12 mouse cellular contexts compared by ENCODE assay signal in genomic region chr11:86742605-86743004, GRCm38 (mm10). TPM values are rescaled to one million over a fixed set of nuclear protein-coding genes. Genes with fewer than 3 reads are reported as not detected.
A peak's percentile ranks its signal among the peaks of the same experiment; 100 is the strongest.
DNase-seq lines count a peak whose midpoint lies in the region; ATAC-seq and TF ChIP-seq lines count a peak whose summit lies in the region.
"Had no signal": no experiment of that assay in that cellular context is flagged by ENCODE, and none has a peak within 500 bp of the region (broad histone marks: within the 10 kb centered on the region; RNA-seq: fewer than 3 reads in every experiment).

No protein-coding gene starts in this region.

- H3K4me2 ChIP-seq in intestine, embryonic 15.5 days (replicated peaks): no peak overlapping the region
- H3K4me2 ChIP-seq in intestine, postnatal 0 days (replicated peaks; ENCODE audit: low read depth): no peak overlapping the region
- H3K4me2 ChIP-seq in myocyte (ENCODE audit: low read depth): peak overlapping the region; percentile 16
- H3K4me2 ChIP-seq: lung, embryonic 14.5 days; neural tube, embryonic 15.5 days had no signal

- no peaks in the 10 kb centered on the region for H3K9me3 ChIP-seq in intestine, embryonic 15.5 days
- no peaks in the 10 kb centered on the region for H3K9me3 ChIP-seq in intestine, postnatal 0 days (ENCODE audit: control insufficient read depth)
- no peaks in the 10 kb centered on the region for H3K9me3 ChIP-seq in embryonic facial prominence, embryonic 10.5 days
- H3K9me3 ChIP-seq: neural tube, embryonic 15.5 days had no signal

- WGBS in intestine, embryonic 15.5 days: 41% methylated on average over 2 of the region's 2 CpGs
- 22% methylated on average over 2 of the region's 2 CpGs for WGBS in intestine, postnatal 0 days
- WGBS in embryonic facial prominence, embryonic 10.5 days: 77% methylated on average over 2 of the region's 2 CpGs

- peaks cover 6% of the 10 kb centered on the region for H3K4me1 ChIP-seq in intestine, embryonic 15.5 days (replicated peaks)
- 0 out of 2 replicates have a peak, but pooled peaks cover 3% of the 10 kb centered on the region for H3K4me1 ChIP-seq in intestine, postnatal 0 days (replicated peaks; ENCODE audit: control insufficient read depth, insufficient read depth, low read length)
- no peaks in the 10 kb centered on the region for H3K4me1 ChIP-seq in embryonic facial prominence, embryonic 10.5 days

- H3K27me3 ChIP-seq in intestine, embryonic 15.5 days (replicated peaks): no peaks in the 10 kb centered on the region
- H3K27me3 ChIP-seq in intestine, postnatal 0 days (replicated peaks; ENCODE audit: control insufficient read depth, insufficient read depth, low read length): no peaks in the 10 kb centered on the region
- no peaks in the 10 kb centered on the region for H3K27me3 ChIP-seq in myocyte (ENCODE audit: control insufficient read depth, insufficient read depth, insufficient read length)
- no peaks in the 10 kb centered on the region for H3K27me3 ChIP-seq in embryonic facial prominence, embryonic 10.5 days (replicated peaks; ENCODE audit: low read depth, poor library complexity, severe bottlenecking)
- H3K27me3 ChIP-seq: neural tube, embryonic 15.5 days had no signal

- no peaks in the 10 kb centered on the region for H3K36me3 ChIP-seq in intestine, embryonic 15.5 days
- 0 out of 2 replicates have a peak, but pooled peaks cover 4% of the 10 kb centered on the region for H3K36me3 ChIP-seq in intestine, postnatal 0 days (ENCODE audit: control insufficient read depth, insufficient read depth)
- peaks cover 10% of the 10 kb centered on the region for H3K36me3 ChIP-seq in myocyte (ENCODE audit: control insufficient read depth, insufficient read depth)
- H3K36me3 ChIP-seq in embryonic facial prominence, embryonic 10.5 days (replicated peaks): peaks cover 8% of the 10 kb centered on the region
- H3K36me3 ChIP-seq: neural tube, embryonic 15.5 days had no signal

- no peak overlapping the region for H3K9ac ChIP-seq in intestine, embryonic 15.5 days
- H3K9ac ChIP-seq in intestine, postnatal 0 days (ENCODE audit: low read depth, low read length): no peak overlapping the region
- H3K9ac ChIP-seq: lung, embryonic 14.5 days; neural tube, embryonic 15.5 days had no signal

- no peak overlapping the region for H3K27ac ChIP-seq in intestine, embryonic 15.5 days
- no peak overlapping the region for H3K27ac ChIP-seq in intestine, postnatal 0 days (ENCODE audit: low read depth, low read length)
- H3K27ac ChIP-seq in embryonic facial prominence, embryonic 10.5 days (replicated peaks): no peak overlapping the region
- H3K27ac ChIP-seq: neural tube, embryonic 15.5 days had no signal

- H3K4me3 ChIP-seq in intestine, embryonic 15.5 days (replicated peaks): no peak overlapping the region
- no peak overlapping the region for H3K4me3 ChIP-seq in intestine, postnatal 0 days (ENCODE audit: low read depth, low read length)
- no peak overlapping the region for H3K4me3 ChIP-seq in myocyte
- H3K4me3 ChIP-seq in embryonic facial prominence, embryonic 10.5 days: no peak overlapping the region
- H3K4me3 ChIP-seq: neural tube, embryonic 15.5 days had no signal

- no peak for TF ChIP-seq CTCF in intestine, postnatal 0 days (IDR thresholded peaks at IDR 0.05; ENCODE audit: low read depth)

- H3ac ChIP-seq in myocyte (ENCODE audit: control insufficient read depth, insufficient read length): no peak overlapping the region

- H3K79me2 ChIP-seq in myocyte (ENCODE audit: control insufficient read depth, insufficient read depth): peaks cover 100% of the 10 kb centered on the region

- DNase-seq in c-Kit-negative CD71-positive TER-119-positive erythroid progenitor cells, embryonic 14.5 days (ENCODE audit: low read depth, low spot score): peak; percentile 92
- DNase-seq in kidney, adult 8-10 months: no peak
- no peak for DNase-seq in embryonic facial prominence, embryonic 10.5 days (ENCODE audit: low spot score)
- DNase-seq: lung, embryonic 14.5 days; right cerebral cortex, postnatal 25 days; thymus, postnatal 14 days had no signal

- no peak for TF ChIP-seq POLR2A in myocyte (IDR thresholded peaks at IDR 0.05; ENCODE audit: insufficient read length, low read depth)

- 0 out of 2 replicates have a peak, but pooled peaks have one; percentile 39 for ATAC-seq in intestine, embryonic 15.5 days
- ATAC-seq in intestine, postnatal 0 days: no peak
- peak; percentile 91 for ATAC-seq in erythroid progenitor cell, adult 5-6 weeks (replicated peaks; ENCODE audit: low FRiP score, poor library complexity, severe bottlenecking)
- ATAC-seq: midbrain, embryonic 16.5 days had no signal

TF ChIP-seq in myocyte, 11 proteins besides CTCF, POLR2A, EP300 and RAD21:
- TF ChIP-seq TCF3 (IDR thresholded peaks at IDR 0.05; ENCODE audit: insufficient read length, low read depth): no peak
- TF ChIP-seq POLR2AphosphoS2 (IDR thresholded peaks at IDR 0.05; ENCODE audit: insufficient read length, low read depth): no peak
- TF ChIP-seq E2F4 (IDR thresholded peaks at IDR 0.05; ENCODE audit: insufficient read depth): no peak
- TF ChIP-seq REST (IDR thresholded peaks at IDR 0.05; ENCODE audit: insufficient read depth, insufficient read length): no peak
- no peak for TF ChIP-seq TCF12 (IDR thresholded peaks at IDR 0.05; ENCODE audit: insufficient read depth, poor library complexity, severe bottlenecking)
- no peak for TF ChIP-seq SRF (IDR thresholded peaks at IDR 0.05; ENCODE audit: control insufficient read depth, insufficient read length, low read depth)
- peak in 1 of 3 experiments; percentile 60 for TF ChIP-seq MYOD1 (IDR thresholded peaks at IDR 0.05; ENCODE audit: control insufficient read depth in 1 of 3, insufficient read length in 2 of 3, low read depth in 2 of 3)
- TF ChIP-seq CEBPB (IDR thresholded peaks at IDR 0.05; ENCODE audit: insufficient read depth, poor library complexity, severe bottlenecking): no peak
- TF ChIP-seq MYOG (IDR thresholded peaks at IDR 0.05; ENCODE audit: control insufficient read depth in 1 of 3, insufficient read depth in 1 of 3, insufficient read length in 2 of 3, low read depth in 2 of 3): peak in 2 of 3 experiments; percentile 17 to 24

RNA-seq across cellular contexts. Expression of gene Cltc, which starts 14.8 kb away (rescaled TPM):
- polyA plus RNA-seq in intestine, embryonic 15.5 days (2015; fragmentation: Nextera tagmentation; extraction: Ambion mirVana): 134 and 135 TPM in 2 replicates
- 87.3 and 95.2 TPM in 2 replicates for polyA plus RNA-seq in intestine, postnatal 0 days (2015; fragmentation: Nextera tagmentation; extraction: Ambion mirVana)
- 369 and 390 TPM in 2 replicates for total RNA-seq in erythroid progenitor cell, adult 5-6 weeks (2015; ENCODE audit: low replicate concordance)
- total RNA-seq in erythroid progenitor cell, adult 5-6 weeks (2017; ENCODE audit: low replicate concordance): 282 and 302 TPM in 2 replicates
- 86.1 TPM for polyA plus RNA-seq in myocyte (2012; fragmentation: generic; extraction: Trizol)
- 132 and 137 TPM in 2 replicates for polyA plus RNA-seq in embryonic facial prominence, embryonic 10.5 days (2016; fragmentation: Nextera tagmentation; extraction: Ambion mirVana)

RNA-seq across cellular contexts. Expression of gene Ptrh2, which starts 58.8 kb away (rescaled TPM):
- 31.0 and 33.1 TPM in 2 replicates for polyA plus RNA-seq in intestine, embryonic 15.5 days (2015; fragmentation: Nextera tagmentation; extraction: Ambion mirVana)
- polyA plus RNA-seq in intestine, postnatal 0 days (2015; fragmentation: Nextera tagmentation; extraction: Ambion mirVana): 14.2 and 14.6 TPM in 2 replicates
- total RNA-seq in erythroid progenitor cell, adult 5-6 weeks (2015; ENCODE audit: low replicate concordance): 6.5 and 9.6 TPM in 2 replicates
- total RNA-seq in erythroid progenitor cell, adult 5-6 weeks (2017; ENCODE audit: low replicate concordance): 6.1 and 7.2 TPM in 2 replicates
- 22.6 TPM for polyA plus RNA-seq in myocyte (2012; fragmentation: generic; extraction: Trizol)
- polyA plus RNA-seq in embryonic facial prominence, embryonic 10.5 days (2016; fragmentation: Nextera tagmentation; extraction: Ambion mirVana): 44.5 and 46.8 TPM in 2 replicates

RNA-seq across cellular contexts. Expression of gene Vmp1, which starts 59.0 kb away (rescaled TPM):
- polyA plus RNA-seq in intestine, embryonic 15.5 days (2015; fragmentation: Nextera tagmentation; extraction: Ambion mirVana): 168 and 176 TPM in 2 replicates
- polyA plus RNA-seq in intestine, postnatal 0 days (2015; fragmentation: Nextera tagmentation; extraction: Ambion mirVana): 387 and 408 TPM in 2 replicates
- 113 and 179 TPM in 2 replicates for total RNA-seq in erythroid progenitor cell, adult 5-6 weeks (2015; ENCODE audit: low replicate concordance)
- total RNA-seq in erythroid progenitor cell, adult 5-6 weeks (2017; ENCODE audit: low replicate concordance): 73.2 and 117 TPM in 2 replicates
- polyA plus RNA-seq in myocyte (2012; fragmentation: generic; extraction: Trizol): 169 TPM
- 84.9 and 89.9 TPM in 2 replicates for polyA plus RNA-seq in embryonic facial prominence, embryonic 10.5 days (2016; fragmentation: Nextera tagmentation; extraction: Ambion mirVana)
